Mouse (Mus musculus) activated CD4-positive, CD25-positive, alpha-beta regulatory T cell, adult 9 weeks (primary cell): ENCODE data around the gene Mn1. TPM values are rescaled to one million over a fixed set of nuclear protein-coding genes. Genes with fewer than 3 reads are reported as not detected.

Source experiments
- polyA plus RNA-seq: library from polyadenylated mRNA; unstranded; fragments of 100-300 nt; shearing (Covaris generic); gene quantifications from one replicate; pipeline ENCODE4 v1.2.1, GENCODE M21; 2017

Gene Mn1
- not detected for polyA plus RNA-seq

DNA sequence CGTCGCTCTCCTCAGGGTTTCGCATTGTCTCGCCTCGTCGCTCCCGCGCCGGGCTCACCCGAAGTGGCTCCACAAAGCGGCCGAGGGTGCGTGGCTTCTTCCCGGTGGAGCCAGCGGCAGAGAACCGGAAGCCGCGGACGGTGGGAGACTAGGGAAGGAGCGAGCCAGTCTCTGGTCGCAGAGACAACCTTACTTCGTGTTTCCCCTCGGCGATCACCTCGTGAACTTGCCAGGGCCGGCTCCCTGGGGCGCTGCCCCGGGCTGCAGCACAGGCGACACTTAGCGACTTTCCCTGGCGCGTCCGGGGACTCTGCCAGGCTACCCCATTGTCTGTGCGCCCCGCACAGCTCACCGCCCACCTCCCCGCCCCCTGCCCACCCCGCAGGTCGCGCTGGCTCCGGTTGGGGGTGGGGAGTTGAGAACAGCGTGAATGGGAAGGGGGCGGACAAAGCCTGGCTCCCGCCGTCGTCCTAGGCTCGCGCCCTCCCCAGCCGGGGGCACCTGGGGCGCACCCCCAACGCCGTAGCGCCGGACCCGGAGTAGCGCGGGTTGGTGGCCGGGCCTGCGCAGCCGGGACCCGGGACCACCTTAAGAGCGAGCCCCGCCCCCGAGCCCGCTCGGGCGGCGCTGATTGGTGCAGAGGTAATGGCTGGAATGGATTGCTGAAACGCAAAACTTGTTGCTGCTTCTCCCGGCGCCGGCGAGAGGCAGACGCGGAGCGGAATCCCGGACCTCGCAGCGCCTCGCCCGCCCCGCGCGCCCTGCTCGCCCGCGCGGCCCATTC, at the start of gene Mn1:
Gene Mn1 (plus strand): TSS at position 772 of the 784 bp plus-strand sequence.

Other genes with a start within 250 kb of the Mn1 start
- gene Pitpnb, start 86.6 kb upstream of the Mn1 start, polyA plus RNA-seq = 78.8 TPM